Mouse (Mus musculus): ENCODE data around the gene Gm6367. TPM values are rescaled to one million over a fixed set of nuclear protein-coding genes. Genes with fewer than 3 reads are reported as not detected.
"Not testable (repeated sequence)": the region's sequence is repeated elsewhere in the genome, so short reads cannot be mapped to it uniquely, and the experiment has no call there.

Gm6367 gene
- not detected in 2 replicates for polyA plus RNA-seq (2011; ENCODE audit: insufficient read depth, insufficient read length, low replicate concordance, missing spikeins)

- H3K27ac ChIP-seq (ENCODE audit: control insufficient read depth, insufficient read depth, low read depth, low read length, poor library complexity); H3K4me3 ChIP-seq (replicated peaks; ENCODE audit: control insufficient read depth, low read depth, low read length); H3K4me1 ChIP-seq (ENCODE audit: control insufficient read depth, insufficient read depth, low read length): not testable (repeated sequence)
- no CpG with 5 or more reads among the region's 2 CpGs for WGBS
Measured at GRCm38 (mm10) chr5:94988326-94988725, at the start of gene Gm6367. TSS of gene Gm6367 (plus strand) at chr5:94988626.

Other genes with a start within 250 kb of the Gm6367 start
- gene Gm3183, start 123.2 kb upstream of the Gm6367 start, polyA plus RNA-seq (2011; ENCODE audit: insufficient read depth, insufficient read length, low replicate concordance, missing spikeins) = 1.5 TPM in 1 of 2 replicates, not detected in the other
- not detected in 2 replicates for gene Gm7942, start 118.3 kb downstream of the Gm6367 start, polyA plus RNA-seq (2011; ENCODE audit: insufficient read depth, insufficient read length, low replicate concordance, missing spikeins)
- gene Gm16513, start 194.0 kb downstream of the Gm6367 start, polyA plus RNA-seq (2011; ENCODE audit: insufficient read depth, insufficient read length, low replicate concordance, missing spikeins) = not detected in 2 replicates